Mouse (Mus musculus): ENCODE measurements around the gene Mnat1.
"Not testable (repeated sequence)": the region's sequence is repeated elsewhere in the genome, so short reads cannot be mapped to it uniquely, and the experiment has no call there.

Gene Mnat1

DNA sequence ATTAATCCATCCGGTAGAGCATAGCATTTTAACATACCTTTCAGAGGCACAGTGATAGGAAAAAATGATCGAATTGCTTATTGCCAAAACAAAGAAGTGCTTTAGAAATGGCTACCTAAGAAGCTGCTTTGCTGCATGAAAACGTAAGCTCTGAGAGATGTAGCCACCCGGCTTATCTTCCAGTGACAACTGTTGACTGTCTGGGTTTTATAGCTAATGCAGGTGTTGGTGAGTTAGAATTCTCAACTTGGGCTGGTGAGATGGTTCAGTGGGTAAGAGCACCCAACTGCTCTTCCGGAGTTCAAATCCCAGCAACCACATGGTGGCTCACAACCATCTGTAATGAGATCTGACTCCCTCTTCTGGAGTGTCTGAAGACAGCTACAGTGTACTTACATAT is 27.5 kb downstream of the Mnat1 start:
- not testable (repeated sequence) for DNase-seq

DNA sequence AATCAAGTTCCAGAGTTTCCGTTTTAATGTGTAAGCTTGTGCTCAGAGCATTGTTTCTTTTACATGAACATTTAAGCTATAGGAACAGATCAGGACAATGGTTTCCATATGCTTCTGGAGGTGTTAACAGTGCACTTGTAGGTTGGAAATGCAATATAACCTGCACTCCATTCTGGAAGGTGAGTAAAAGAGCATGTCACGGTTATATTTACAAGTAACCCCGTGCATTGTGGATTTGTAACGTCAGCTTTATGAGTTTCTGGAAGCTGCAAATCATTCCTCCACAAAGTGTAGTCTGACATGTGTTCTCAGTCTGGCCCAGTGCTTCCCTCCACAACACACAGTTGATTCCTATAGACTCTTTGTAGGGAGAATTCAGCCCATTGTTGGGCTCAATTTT is 30.6 kb downstream of the Mnat1 start:
- no peak for DNase-seq

DNA sequence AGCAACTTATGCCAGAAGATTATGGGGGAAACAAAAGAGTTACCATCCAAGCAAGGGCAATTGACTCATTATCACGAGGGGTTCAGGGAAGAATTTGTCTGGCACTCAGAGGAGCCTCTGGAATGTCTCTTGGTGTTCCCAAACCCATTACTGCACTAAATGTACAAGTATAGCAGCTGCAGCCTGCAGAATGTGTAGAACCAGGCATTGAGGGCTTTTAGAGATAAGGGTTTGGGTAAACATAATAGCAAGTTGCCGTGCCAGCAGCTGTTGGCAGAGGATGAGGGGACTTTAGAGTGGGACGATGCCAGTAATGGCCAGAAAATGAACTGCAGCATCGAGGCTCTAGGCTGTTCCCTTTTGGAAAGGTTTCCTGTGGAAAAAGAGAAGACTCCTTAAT is 36.8 kb downstream of the Mnat1 start:
- no peak for DNase-seq

DNA sequence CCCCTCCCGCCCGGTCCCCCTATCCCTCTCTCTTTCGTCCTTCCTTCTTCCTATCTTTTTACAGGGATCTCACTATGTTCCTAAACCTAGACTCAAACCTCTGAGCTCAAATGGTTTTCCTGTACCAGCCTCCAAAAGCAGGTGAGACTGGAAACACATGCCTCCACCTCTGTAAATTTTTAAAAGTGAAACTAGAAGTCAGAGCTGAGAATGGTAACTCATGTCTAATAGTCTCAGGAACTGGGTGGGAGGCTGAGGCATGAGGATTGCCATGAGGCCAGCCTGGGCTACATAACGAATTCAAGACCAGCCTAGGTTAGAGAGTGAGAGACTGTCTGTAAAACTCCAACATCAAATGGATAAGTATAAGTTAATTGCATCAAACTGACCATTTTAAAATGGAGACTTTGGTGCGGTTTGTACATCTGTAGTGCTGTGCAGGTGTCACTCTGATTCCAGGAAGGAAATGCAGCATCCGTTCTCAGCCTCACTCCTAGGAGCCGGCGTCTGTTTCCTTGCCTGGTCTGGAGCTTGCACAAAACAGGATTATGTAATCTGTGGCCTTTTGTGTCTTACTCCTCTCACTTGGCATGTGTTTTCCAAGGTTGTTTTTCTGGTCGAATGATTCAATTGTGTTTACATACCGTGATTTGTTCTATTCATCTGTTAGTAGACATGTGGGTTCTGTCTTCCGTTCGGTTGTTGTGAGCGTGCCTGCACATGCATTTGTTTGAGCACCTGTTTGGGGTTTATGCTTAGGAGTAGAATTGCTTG is 39.1 kb downstream of the Mnat1 start:
- DNase-seq: no peak

DNA sequence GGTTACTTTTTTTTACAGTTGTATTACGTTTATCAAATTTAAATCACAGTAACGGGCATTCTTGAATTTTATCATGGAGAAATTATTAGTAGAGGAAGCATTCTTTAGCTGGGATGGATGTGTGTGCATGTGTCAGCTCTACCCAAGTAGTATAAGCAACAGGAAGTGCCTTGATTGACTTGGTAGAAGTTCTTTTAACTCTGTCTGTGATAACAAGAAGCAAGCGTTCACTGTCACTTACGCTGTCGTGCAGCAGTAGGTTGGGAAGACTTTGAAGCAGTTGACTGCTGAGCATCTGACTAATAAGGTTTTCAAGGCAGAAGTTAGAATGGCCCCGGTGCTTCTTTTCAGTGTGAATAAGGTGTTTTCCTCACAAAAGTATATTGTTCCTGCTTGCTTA is 47.3 kb downstream of the Mnat1 start:
- no peak for DNase-seq

DNA sequence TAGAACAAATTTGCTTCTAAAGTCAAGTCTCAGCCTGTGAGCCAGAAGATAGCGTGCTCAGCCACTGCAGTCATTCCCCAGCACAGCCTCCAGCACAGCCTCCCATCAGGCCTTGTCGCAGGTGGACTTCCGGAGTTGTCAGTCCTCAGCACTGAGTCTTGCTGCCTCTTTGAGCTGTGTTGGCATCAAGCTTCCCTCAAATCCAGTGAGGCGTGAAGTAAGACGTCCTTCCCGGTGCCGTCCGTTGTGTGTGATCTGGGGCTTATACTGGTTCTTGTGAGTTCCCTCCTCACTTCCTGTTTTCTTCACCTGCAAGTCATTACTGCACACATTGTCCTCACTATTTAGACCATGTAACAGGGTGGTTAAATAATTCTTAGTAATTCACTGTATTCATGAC is 60.4 kb downstream of the Mnat1 start:
- DNase-seq: no peak

DNA sequence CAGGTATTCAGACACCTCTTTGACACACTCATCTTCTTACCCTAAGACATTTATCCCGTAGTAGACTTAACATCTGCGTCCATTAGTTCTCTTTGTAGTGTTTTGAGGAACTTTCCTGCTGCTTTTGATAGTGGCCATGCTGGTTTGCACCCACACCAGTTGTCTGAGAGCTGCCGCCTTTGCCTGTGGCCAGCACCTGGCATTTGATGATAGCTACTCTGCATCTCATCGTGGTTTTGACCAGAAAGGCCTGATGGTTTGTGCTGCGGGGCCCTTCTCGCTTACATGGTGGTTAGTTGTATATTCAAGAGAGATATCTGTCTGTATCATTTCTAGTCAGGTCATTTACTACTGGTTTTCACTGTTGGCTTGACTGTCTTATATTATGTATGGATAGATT is 73.8 kb downstream of the Mnat1 start:
- no peak for DNase-seq

DNA sequence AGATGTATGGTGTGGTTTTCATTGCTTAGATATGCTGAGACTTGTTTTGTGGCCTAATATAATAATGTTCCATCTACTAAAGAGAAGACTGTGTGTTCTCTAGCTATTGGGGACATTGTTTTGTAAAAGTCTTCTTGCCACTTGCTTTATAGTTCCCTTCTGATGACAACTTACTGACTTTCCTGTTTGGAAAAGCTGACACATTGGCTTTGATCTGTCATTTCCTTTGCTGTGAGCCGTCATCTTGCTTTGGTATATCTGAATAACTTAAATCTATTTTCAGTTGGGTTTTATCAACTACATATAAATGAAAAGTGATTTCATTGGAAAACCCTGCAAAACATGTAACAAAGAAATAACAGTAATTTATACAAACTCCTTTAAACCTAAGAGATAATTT is 74.9 kb downstream of the Mnat1 start:
- no peak for DNase-seq

DNA sequence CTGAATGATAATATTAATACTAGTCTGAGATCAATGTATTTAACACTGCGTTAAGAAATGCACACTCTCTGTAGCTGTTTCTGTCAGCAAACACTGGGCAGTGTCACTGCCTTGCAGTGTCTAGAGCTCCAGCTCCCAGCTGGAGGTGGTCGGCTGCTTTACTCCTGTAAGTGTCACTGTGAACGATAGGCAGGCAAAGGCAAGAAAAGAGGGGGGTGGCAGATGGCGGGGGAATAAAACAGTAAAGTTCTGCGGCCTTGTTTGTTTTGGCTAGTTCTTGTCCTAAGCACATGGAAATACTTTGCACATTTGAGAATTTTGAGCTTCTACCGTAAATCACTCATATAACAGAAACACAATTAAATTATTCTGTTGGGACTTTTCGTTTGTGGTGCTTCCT is 75.9 kb downstream of the Mnat1 start:
- DNase-seq: no peak

DNA sequence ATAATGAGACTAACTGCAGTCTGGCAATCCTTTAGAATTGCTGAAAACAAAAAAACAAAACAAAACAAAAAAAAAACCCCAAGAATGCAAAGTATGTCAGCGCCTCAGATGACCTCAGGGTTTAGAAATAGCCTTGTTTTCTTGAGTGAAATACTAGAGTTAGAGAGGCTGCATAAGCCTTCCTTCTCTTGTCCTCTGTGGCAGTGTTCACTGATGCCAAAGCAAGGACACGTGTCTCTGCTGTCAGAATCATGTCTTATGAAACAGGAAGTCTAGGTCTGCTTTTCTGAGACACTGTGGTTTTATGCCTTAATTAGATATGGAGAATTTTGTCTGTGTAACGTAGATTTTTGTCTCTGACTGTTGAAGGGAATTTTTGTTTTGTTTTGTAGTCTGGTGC is 78.1 kb downstream of the Mnat1 start:
- DNase-seq: no peak

DNA sequence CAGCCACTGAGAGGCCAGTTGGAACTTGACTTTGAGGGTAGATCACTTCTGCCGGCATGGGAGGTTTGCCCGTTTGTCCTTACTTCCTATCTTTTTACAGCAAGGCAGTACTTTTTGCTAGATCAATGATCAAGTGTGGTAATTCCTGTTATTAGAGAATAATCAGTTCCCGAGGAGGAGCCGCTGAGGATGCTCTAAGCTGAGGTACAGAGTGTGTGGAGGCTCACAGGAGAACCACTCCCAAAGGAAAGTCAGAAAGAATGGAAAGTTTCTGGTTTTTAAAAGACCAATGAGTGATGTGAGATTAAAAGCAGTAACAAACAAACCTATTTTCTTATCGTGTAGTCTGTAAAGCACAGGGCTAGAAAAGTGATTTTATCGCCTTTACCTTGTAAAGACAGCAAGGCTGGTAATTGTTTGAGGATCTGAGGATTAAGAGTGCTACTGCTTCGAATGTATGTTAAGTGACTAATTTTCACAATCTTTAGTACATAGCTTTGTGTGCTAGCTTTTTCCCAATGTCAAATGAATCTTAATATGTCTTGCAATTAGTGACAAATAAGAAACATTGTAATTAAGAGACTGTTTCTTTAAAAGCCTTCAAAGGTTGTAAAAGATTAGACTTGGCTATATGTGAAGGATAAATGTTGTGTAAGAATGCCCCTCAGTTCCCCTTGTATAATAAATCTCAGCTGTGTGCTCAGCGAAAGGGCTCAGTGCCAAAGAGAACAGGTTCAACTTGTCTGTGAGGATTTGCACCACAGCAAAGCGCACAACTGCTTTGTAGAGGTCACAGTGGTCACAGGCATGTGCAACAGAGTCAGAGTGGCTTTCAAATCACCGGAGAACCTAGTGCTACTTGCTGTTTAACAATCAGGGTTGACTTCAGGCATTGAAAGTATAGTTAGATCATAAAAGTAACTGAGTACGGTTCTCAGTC is 82.5 kb downstream of the Mnat1 start:
- DNase-seq: no peak

DNA sequence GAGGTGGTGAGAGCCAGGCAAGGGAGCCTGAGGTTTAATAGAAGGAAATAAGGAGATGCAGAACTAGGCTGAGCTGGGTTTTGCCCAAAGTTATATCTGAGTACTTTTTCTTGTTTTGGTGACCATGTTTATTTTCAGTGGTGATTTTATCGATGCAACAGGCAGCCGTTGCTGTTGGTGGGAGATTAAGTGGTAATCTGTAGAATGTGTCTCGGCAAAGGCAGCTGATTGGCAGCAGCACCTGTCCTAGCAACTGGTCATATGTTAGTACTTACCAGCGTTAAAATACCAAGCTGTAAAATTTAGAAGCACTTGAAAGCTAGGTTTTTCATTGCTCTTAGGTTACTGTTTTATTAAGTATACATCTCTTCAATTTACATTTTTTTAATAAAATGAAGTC is 83.5 kb downstream of the Mnat1 start:
- no peak for DNase-seq

DNA sequence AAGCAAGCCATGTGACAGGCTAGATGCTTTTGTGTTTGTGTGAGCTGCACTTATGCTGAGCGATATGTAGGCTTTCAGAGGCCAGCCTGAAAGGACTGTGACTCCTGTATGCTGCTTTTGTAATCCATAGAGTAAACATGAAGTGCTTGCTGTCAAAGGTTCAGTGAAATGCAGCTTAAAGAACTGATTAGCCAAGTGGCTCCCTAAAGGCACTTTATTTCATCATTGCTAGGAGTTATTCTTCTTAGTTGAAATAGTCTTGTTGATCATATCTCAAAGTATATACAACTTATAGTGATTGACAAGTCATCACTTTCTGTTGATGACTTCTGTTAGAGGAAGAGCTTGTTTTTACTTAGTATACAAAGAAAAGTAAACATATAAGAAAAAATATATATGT is 83.9 kb downstream of the Mnat1 start:
- no peak for DNase-seq

DNA sequence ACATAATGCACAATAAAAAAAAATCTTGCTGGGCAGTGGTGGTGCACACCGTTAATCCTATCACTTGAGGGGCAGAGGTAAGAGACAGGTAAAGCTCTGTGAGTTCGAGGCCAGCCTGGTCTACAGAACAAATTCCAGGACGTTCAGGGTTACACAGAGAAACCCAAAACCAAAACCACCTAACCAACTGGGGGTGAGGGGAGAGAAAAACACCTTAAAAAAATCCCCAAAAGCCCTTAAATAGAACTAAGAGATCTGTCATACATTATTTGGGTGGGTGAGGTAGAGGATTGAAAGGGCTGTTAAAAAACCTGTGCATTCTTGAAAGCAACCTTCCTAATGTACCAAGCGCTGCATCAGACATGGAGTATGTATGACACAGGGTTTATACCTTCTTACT is 85.0 kb downstream of the Mnat1 start:
- DNase-seq: no peak

DNA sequence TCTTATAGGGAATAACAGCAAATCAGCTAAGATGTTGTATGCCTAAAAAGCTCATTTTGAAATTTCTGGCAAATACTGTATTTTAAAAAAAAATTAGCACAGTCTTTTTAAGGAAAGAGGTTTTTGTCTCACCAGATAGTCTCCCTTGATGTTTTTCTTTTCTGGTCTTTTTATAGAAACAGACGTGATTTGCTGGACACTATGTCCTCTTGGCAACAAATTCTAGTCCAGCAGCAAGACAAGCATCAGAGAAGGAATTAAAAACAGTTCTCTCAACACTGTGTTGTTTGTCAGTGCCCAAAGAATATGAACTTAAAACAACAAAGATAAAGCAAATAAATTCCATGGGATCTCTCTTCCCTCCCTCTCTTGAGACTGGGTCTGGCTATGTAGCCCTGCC is 85.6 kb downstream of the Mnat1 start:
- no peak for DNase-seq

DNA sequence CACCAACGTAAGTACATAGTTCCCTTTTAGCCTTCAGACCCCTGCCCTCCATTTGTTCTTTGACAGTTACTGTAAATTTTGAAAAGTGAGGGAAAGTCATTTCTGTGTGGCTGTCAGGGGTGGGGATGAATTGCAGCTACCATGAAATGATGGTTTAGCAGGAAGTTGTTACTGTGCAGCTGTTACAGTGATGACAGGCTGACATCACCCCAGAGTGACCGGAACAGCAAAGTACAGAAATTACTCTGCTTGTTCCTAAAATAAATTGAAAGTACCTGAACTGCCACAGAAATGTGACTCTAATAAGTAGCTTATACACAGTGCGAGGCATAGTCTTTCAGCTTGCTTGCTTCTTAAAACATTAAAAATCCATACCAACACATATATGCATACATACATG is 86.9 kb downstream of the Mnat1 start:
- DNase-seq: no peak

DNA sequence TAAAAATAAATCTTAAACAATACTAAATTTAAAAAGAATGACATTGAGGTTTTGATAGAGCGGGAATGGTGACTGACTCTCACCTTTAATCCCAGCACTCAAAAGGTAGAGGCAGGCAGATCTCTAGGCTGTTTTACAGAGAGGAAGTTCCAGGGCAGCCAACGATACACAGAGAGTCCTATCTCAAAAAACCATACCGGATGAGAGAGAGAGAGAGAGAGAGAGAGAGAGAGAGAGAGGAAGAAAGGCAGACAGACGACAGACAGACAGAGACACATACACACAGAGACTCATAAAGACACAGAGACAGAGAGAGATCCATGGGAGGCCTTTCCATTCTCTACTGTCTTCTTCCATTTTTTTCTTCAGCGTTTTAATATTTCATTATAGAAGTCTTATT is 92.3 kb downstream of the Mnat1 start:
- DNase-seq: no peak

DNA sequence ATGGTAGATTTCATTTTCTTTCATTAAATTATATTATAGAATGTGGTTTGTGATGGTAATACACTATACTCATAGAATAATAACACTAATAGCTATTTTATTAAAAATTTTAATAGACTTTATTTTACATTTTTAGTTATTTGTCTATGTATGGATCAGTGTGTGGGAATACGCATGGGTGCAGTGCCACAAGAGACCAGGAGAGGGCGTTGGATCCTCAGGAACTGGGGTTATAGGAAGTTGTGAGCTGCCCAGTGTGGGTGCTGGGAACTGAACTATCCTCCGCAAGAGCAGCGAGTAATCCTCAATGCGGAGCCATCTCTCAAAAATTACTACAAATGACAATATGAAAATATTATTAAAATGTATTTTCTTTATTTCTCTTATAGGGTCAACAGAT is 95.1 kb downstream of the Mnat1 start:
- DNase-seq: no peak

DNA sequence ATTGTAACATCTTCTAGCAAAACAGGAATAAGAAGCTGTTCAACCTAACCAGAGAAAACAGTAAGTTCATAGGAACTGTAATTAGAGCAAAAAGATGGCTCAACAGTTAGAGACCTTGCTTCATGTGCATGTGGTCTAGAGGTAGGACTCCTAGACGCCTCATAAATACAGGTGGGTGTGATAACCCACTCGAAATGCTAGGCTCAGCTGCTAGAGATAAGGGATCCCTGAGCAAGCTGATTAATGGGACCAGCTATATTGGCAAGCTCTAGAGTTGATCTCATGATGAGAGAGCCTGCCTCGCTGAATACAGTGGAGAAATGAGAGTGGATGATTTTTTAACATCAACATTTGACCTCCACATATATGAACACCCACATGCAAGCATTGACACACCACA is 97.7 kb downstream of the Mnat1 start:
- DNase-seq: no peak

DNA sequence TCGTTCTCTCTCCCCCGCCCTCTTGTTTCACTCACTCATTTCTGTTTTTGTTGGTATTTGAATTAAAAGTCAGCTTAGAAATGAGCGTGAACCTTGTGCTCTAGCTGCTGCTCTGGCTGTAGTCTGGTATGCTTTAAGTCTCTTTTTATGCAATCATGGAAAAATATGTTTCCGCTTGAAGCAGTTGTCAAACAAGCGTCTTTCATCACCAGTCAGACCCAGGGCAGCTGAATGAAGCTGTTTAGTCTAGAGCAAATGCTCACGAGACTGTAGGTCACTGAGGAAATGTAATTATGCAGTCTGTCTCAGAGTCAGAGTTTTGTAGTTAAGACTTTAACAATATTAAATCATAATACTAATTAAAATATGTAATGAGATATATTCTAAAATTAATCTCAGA is 100.4 kb downstream of the Mnat1 start:
- DNase-seq: no peak

DNA sequence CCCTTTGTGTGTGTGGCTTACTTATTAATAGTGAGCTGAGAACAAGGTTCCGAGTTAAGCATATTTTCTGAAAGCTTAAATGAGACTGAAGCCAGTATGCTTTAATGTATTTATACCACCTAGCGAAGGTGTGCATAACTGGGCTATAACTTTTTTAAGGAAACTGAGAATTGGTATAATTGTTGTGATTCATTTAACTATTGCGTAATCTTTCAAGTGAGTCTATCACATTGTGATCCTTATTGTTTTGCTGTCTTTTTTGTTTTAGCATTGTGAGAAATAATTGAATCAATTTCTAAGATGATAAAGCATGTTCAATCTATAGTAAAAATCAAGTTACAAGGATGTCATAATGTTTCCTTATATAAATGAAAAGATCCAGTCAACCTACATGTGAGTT is 104.9 kb downstream of the Mnat1 start:
- DNase-seq: no peak

DNA sequence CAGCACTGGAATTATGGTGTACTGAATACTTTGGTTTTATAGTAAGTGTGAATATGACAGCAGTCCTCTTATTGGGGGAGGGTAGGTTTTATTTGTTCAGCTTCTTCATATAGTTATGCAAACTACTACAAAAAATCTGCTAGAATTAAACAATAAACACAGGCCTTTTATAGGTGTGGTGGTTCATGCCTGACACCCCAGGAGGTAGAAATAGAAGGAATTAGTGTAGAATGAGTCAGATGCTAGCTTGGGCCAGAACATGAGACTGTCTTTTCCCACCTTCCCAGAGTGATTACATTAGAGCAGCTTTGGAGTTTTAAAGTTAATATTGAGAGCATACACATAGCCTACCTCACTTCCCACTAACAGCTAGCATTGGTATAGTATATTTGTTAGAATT is 106.7 kb downstream of the Mnat1 start:
- DNase-seq: no peak

DNA sequence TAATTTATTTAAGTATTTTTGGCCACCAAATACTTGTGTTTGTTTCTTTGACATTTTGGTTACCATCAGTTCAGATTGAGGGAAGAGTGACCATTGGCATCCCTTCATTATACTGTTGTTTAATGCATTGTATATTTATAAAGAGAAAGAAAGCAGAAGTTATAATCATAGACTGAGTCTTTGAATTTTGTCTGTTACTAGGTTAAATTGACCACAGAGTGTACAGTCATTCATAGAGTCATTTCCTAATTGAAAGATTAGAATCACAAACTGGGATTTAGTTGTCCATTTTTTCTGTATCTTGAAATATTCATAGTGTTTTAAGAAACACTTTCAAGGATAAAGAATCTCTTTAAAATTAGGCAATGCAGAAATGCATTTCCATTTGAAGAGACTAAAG is 108.0 kb downstream of the Mnat1 start:
- DNase-seq: no peak

DNA sequence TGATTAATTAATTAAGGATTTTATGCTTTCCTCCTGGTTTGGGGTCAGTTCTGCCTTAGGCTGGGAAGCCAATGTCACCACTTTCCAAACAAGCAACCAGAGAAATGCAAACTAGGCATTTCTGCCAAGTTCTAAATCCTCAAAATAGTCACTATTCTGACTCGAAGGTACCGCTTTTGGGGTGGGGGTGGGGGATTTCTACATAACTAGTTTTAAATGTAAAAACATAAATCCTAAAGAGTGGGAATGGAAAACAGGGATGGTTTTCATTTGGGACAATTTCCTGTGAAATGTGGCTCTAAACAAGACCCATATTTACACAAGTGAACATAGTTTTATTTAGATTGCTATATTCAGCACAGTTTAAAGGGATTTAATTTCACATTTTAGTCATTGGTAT is 109.1 kb downstream of the Mnat1 start:
- no peak for DNase-seq

Data from right cerebral cortex, postnatal 25 days (tissue).